Mouse (Mus musculus): ENCODE data around the gene Zfp993.
"Not testable (repeated sequence)": the region's sequence is repeated elsewhere in the genome, so short reads cannot be mapped to it uniquely, and the experiment has no call there.

The Zfp993 gene

GRCm38 (mm10) chr4:146610774-146611400 is at the start of gene Zfp993:
TSS of gene Zfp993 (plus strand) at chr4:146610961.
- in situ Hi-C loops (cut with MboI, MseI), result loop anchor here (5.0 to 25.0 kb wide), 3 partner anchors 549 to 1176 kb away; no protein-coding TSS in a partner anchor

- in situ Hi-C loops (cut with MboI, MseI), result not testable (repeated sequence)
These were observed 30.6 kb upstream of the Zfp993 start for GRCm38 (mm10) chr4:146579905-146580873.

- in situ Hi-C loops (cut with MboI, MseI), result loop anchor here (10.0 to 25.0 kb wide), 3 partner anchors 541 to 1184 kb away; no protein-coding TSS in a partner anchor
These were observed 7.0 kb upstream of the Zfp993 start for GRCm38 (mm10) chr4:146603578-146604399.

GRCm38 (mm10) chr4:146644367-146644766 is 33.6 kb downstream of the Zfp993 start:
- in situ Hi-C loops (cut with MboI, MseI), result loop anchor here (25.0 kb wide), 1 partner anchor 1082 kb away; no protein-coding TSS in a partner anchor

- in situ Hi-C loops (cut with MboI, MseI), result loop anchor here (5.0 to 25.0 kb wide), 4 partner anchors 192 to 1087 kb away; no protein-coding TSS in a partner anchor
These were observed 38.9 kb downstream of the Zfp993 start for GRCm38 (mm10) chr4:146649641-146650040.

GRCm38 (mm10) chr4:146650115-146650514 is 39.4 kb downstream of the Zfp993 start:
- in situ Hi-C loops (cut with MboI, MseI), result loop anchor here (10.0 kb wide), 1 partner anchor 685 kb away; no protein-coding TSS in a partner anchor

- in situ Hi-C loops (cut with MboI, MseI), result loop anchor here (10.0 kb wide), 1 partner anchor 684 kb away; no protein-coding TSS in a partner anchor
These were observed 39.9 kb downstream of the Zfp993 start for GRCm38 (mm10) chr4:146650639-146651038.

All from T-helper 2 cell (primary cell).